Mouse (Mus musculus) MEL (cell line): ENCODE results near the gene Cd300lf.

Source experiments
- CHD2 ChIP-seq: IDR thresholded peaks from 2 replicates; pipeline ENCODE4 v1.6.1; 2011; ENCODE audit warnings: low read length, improper control_type of control experiment
- EP300 ChIP-seq, 2 experiments: IDR thresholded peaks; 2 replicates each; pipeline ENCODE4 v1.6.1; 2011; ENCODE audit warnings: improper control_type of control experiment in 2 of 2, low read length in 2 of 2, low read depth in 1 of 2, mild to moderate bottlenecking in 1 of 2
- MEF2A ChIP-seq: IDR thresholded peaks from 2 replicates; pipeline ENCODE4 v1.6.1; 2014; ENCODE audit warnings: low read depth, mild to moderate bottlenecking, inconsistent platforms, low read length, improper control_type of control experiment; ENCODE audit not compliant: poor library complexity, insufficient replicate concordance, severe bottlenecking; ENCODE audit errors: extremely low read depth
- POLR2A ChIP-seq, 2 experiments: IDR thresholded peaks; 2 replicates each; pipeline ENCODE4 v1.6.1; 2011 to 2012; ENCODE audit warnings: low read length in 2 of 2, mild to moderate bottlenecking in 2 of 2, control low read depth in 1 of 2, improper control_type of control experiment in 1 of 2, low read depth in 1 of 2, moderate library complexity in 1 of 2; ENCODE audit not compliant: control insufficient read depth in 1 of 2, insufficient read depth in 1 of 2, poor library complexity in 1 of 2

DNA sequence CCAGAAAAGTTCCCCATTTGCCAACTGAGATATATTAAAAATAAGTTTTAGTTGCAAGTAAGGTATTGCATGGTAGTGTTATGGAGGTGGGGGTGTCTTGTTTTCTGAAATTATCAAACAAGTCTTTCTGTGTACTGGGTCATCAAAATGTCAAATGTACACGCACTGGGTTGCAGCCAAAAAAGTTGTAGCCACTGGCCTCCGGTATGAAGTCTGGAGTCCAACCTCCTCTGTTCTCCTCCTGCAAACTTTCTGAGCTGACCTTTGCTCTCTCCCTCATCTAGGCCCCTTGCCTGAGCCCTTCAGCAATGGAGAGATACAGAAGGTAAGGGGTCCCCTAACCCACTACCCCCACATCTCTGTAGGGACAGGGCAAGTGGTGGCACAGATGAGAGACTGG, 45.0 kb upstream of the Cd300lf start:
- TF ChIP-seq MEF2A (no peak), EP300 (IDR thresholded peaks at IDR 0.05; ENCODE audit: low read depth in 1 of 2, low read length in 2 of 2) (no peak), POLR2A (IDR thresholded peaks at IDR 0.05; ENCODE audit: control insufficient read depth in 1 of 2, insufficient read depth in 1 of 2, low read depth in 1 of 2, low read length in 2 of 2, poor library complexity in 1 of 2) (no peak), CHD2 (no peak)
